Mouse (Mus musculus) embryonic facial prominence, embryonic 11.5 days (tissue): ENCODE data around the gene 4933415F23Rik. TPM values are rescaled to one million over a fixed set of nuclear protein-coding genes. Genes with fewer than 3 reads are reported as not detected.

ENCODE experiments used
- ATAC-seq: fragments of 200-750 bp; cut with Nextera tagmentation; replicated peaks from 2 replicates; pipeline ENCODE4 v1.8.0; 2017; ENCODE audit warnings: low read depth; ENCODE audit not compliant: insufficient number of reproducible peaks, low FRiP score, low TSS enrichment
- DNase-seq: peaks from one replicate; pipeline ENCODE4 v3.0.0-alpha.2; 2015; ENCODE audit warnings: low spot score
- H3K27ac ChIP-seq: fragments of 300-500 bp; sonication (generic); replicated peaks from 2 replicates; pipeline ENCODE4 v1.5.1; 2014; ENCODE audit warnings: mild to moderate bottlenecking, low read depth, low read length, control low read depth
- H3K27me3 ChIP-seq: fragments of 300-500 bp; sonication (generic); 2 replicates; pipeline ENCODE4 v1.6.1; 2014; ENCODE audit warnings: mild to moderate bottlenecking, low read length, moderate library complexity, mixed read lengths; ENCODE audit not compliant: control insufficient read depth, insufficient read depth
- H3K36me3 ChIP-seq: fragments of 300-500 bp; sonication (generic); replicated peaks from 2 replicates; pipeline ENCODE4 v1.6.1; 2014; ENCODE audit warnings: low read depth, mild to moderate bottlenecking, low read length, moderate library complexity, mixed read lengths; ENCODE audit not compliant: control insufficient read depth, insufficient read depth
- H3K4me1 ChIP-seq: fragments of 300-500 bp; sonication (generic); 2 replicates; pipeline ENCODE4 v1.6.1; 2014; ENCODE audit warnings: low read length, mixed read lengths; ENCODE audit not compliant: control insufficient read depth, insufficient read depth
- H3K4me2 ChIP-seq: fragments of 300-500 bp; sonication (generic); 2 replicates; pipeline ENCODE4 v1.6.1; 2014; ENCODE audit warnings: low read depth, mild to moderate bottlenecking, control low read depth, low read length, moderate library complexity
- H3K4me3 ChIP-seq: fragments of 300-500 bp; sonication (generic); 2 replicates; pipeline ENCODE4 v1.5.1; 2014; ENCODE audit warnings: low read depth, low read length, control low read depth
- H3K9ac ChIP-seq: fragments of 300-500 bp; sonication (generic); replicated peaks from 2 replicates; pipeline ENCODE4 v1.6.1; 2014; ENCODE audit warnings: mild to moderate bottlenecking, control low read depth, low read length
- H3K9me3 ChIP-seq: fragments of 300-500 bp; sonication (generic); replicated peaks from 2 replicates; pipeline ENCODE4 v1.6.1; 2016; ENCODE audit warnings: mild to moderate bottlenecking, low read length, inconsistent platforms, mixed read lengths; ENCODE audit not compliant: control insufficient read depth
- WGBS: fragments of 180-500 bp; shearing (Covaris S2); extraction: QIAGEN DNeasy Blood & Tissue Kit; methylation state at CpG from one replicate; pipeline ENCODE4 v1.1.7; 2014; 5-methylcytosine and 5-hydroxymethylcytosine counted together
- polyA plus RNA-seq: library from polyadenylated mRNA; unstranded; fragments of >200 nt; fragmentation: Nextera tagmentation; extraction: Ambion mirVana; gene quantifications from 2 replicates; pipeline ENCODE4 v1.2.1, GENCODE M21; 2014

Gene 4933415F23Rik
- polyA plus RNA-seq, 1 experiment from 2014 or later: not detected

DNA sequence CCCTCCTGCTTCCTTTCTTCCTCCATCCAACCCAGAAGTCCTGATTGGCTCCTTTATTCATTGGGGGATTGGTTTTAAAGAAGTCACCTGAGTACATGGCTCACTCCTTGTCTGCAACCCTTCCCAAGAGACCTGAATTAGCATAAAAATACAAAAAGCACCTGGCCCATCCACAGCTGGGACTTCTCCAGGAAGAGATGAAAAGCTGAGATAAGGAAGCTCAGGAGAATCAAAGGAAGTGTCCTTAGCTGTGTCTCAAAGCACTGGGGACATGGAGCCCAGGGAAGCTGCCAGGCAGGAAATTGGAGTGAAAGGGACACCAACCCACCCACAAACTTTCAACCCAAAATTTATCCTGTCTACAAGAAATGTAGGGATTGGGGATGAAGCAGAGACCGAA is 7.1 kb upstream of the 4933415F23Rik start:
- DNase-seq (no peak), ATAC-seq (no peak)
- Histone ChIP-seq H3K4me3 (no peak overlapping the region), H3K4me1 (no peaks in the 10 kb centered on the region), H3K27ac (no peak overlapping the region), H3K9ac (no peak overlapping the region), H3K4me2 (no peak overlapping the region), H3K36me3 (no peaks in the 10 kb centered on the region), H3K9me3 (no peaks in the 10 kb centered on the region), H3K27me3 (no peaks in the 10 kb centered on the region)
- WGBS: 93% methylated on average over 1 of the region's 1 CpGs

DNA sequence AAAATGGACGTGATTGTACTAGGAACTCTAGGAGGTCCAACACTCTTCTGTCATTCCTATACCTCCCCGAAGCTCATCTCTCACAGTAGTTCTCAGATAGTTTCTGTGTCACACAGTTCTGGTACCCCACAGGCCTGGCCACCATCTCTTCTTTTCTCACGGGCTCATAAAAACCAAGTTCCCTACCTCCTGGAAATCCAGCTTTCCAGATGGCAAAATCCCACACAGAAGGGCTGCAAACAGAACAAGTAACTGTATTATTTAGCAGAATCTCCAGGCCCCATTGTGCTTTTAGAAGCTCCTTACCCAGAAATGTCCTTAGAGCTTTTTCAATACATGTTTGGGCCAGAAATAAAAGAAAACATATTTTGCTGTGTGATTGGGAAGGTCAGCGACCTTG is 828 bp upstream of the 4933415F23Rik start:
- DNase-seq (no peak), ATAC-seq (no peak)
- Histone ChIP-seq H3K4me2 (no peak overlapping the region), H3K27me3 (no peaks in the 10 kb centered on the region), H3K4me1 (no peaks in the 10 kb centered on the region), H3K9me3 (no peaks in the 10 kb centered on the region), H3K36me3 (no peaks in the 10 kb centered on the region), H3K27ac (no peak overlapping the region), H3K9ac (no peak overlapping the region), H3K4me3 (no peak overlapping the region)
- 77% methylated on average over 4 of the region's 4 CpGs for whole genome bisulfite sequencing

DNA sequence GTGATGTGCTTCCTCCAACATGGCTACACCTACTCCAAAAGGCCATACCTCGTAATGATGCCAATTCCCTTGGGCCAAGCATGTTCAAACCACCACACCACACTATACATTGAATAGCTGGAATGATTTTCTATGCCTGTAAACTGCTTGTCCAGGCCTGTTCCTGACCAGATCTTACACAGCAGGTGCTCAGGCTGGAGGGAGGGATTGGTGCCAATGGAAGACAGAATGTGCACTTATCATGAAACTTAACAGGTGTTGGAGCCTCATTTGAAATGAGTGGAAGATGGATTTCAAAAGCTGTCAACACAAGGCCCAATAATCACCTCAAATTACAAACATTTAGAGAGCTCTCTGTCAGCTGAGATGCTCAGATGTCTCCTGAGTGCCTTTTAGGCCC is 2.3 kb downstream of the 4933415F23Rik start:
- ATAC-seq: no peak
- H3K9ac ChIP-seq: no peak overlapping the region
- H3K4me1 ChIP-seq: no peaks in the 10 kb centered on the region
- H3K4me3 ChIP-seq: no peak overlapping the region
- H3K27me3 ChIP-seq: no peaks in the 10 kb centered on the region
- no peaks in the 10 kb centered on the region for H3K36me3 ChIP-seq
- no peak for DNase-seq
- H3K4me2 ChIP-seq: no peak overlapping the region
- H3K9me3 ChIP-seq: no peaks in the 10 kb centered on the region
- 87% methylated on average over 1 of the region's 1 CpGs for WGBS
- H3K27ac ChIP-seq: no peak overlapping the region

DNA sequence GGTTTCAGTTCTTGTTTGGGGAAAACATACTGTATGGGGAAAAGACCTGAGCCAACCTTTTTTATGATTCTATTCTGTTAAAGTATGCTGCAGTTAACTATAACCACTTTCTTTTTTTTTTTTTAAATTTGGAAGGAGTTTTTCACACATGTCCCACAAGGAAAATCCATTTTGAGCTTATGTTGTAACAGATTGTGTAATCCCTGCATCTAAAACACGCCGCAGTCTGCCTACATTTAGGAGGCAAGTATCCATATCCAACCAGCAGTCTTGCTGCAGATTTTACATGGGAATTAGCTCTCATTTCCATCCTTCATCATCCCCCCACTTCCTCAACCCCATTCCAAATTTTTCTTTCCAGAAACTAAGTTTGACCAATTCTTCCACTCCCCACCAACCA is 3.6 kb downstream of the 4933415F23Rik start:
- H3K9ac ChIP-seq: no peak overlapping the region
- H3K4me2 ChIP-seq: no peak overlapping the region
- no peaks in the 10 kb centered on the region for H3K4me1 ChIP-seq
- no peak overlapping the region for H3K27ac ChIP-seq
- ATAC-seq (no peak), DNase-seq (no peak)
- 97% methylated on average over 2 of the region's 2 CpGs for WGBS
- H3K36me3 ChIP-seq: no peaks in the 10 kb centered on the region
- no peaks in the 10 kb centered on the region for H3K27me3 ChIP-seq
- H3K4me3 ChIP-seq: no peak overlapping the region
- no peaks in the 10 kb centered on the region for H3K9me3 ChIP-seq

DNA sequence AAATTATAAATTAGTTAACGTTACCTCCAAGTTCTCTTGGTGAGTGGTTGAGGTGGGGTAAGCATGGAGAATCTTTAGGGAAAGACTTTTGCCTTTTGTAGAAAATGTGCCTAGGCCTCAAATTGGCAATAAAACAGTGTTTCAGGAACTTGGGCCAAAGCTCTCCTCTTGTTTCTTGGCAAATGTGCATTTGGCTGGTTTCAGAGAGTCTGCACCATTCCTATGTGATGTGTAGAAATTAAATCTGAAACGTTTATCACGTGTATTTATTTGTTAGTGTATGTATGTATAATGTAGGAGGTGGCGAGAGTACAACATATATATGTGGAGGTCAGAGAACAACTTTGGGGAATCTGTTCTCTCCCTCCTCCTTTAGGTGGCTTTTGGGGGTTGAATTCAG is 4.1 kb downstream of the 4933415F23Rik start:
- no peak overlapping the region for H3K4me3 ChIP-seq
- no peak overlapping the region for H3K4me2 ChIP-seq
- WGBS: 86% methylated on average over 4 of the region's 4 CpGs
- H3K27ac ChIP-seq: no peak overlapping the region
- DNase-seq (no peak), ATAC-seq (no peak)
- no peaks in the 10 kb centered on the region for H3K9me3 ChIP-seq
- no peaks in the 10 kb centered on the region for H3K4me1 ChIP-seq
- no peaks in the 10 kb centered on the region for H3K27me3 ChIP-seq
- H3K36me3 ChIP-seq: no peaks in the 10 kb centered on the region
- H3K9ac ChIP-seq: no peak overlapping the region

DNA sequence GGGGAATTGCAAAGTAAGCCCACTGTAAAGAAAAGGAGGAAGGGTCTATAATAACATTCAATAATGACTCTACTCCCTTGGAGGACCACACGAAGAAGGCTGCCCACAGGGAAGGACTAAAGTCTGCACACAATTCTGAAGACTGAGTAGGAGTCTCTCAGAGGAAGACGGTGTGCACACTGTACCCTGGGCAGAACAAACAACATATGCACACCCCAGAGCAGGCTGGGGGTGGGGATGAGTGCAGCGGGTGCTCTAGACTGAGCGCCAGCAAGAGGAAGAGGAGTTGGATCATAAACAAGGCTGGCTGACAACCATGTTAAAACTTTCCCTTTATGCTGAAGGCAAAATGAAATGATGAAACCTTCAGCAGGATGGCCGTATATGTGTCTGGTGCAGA is 34.3 kb downstream of the 4933415F23Rik start:
- 79% methylated on average over 5 of the region's 5 CpGs for WGBS
- no peaks in the 10 kb centered on the region for H3K9me3 ChIP-seq
- DNase-seq: no peak
- no peaks in the 10 kb centered on the region for H3K36me3 ChIP-seq
- no peaks in the 10 kb centered on the region for H3K27me3 ChIP-seq
- no peak overlapping the region for H3K9ac ChIP-seq
- ATAC-seq: no peak
- no peak overlapping the region for H3K4me2 ChIP-seq
- no peak overlapping the region for H3K4me3 ChIP-seq
- no peaks in the 10 kb centered on the region for H3K4me1 ChIP-seq
- H3K27ac ChIP-seq: no peak overlapping the region

DNA sequence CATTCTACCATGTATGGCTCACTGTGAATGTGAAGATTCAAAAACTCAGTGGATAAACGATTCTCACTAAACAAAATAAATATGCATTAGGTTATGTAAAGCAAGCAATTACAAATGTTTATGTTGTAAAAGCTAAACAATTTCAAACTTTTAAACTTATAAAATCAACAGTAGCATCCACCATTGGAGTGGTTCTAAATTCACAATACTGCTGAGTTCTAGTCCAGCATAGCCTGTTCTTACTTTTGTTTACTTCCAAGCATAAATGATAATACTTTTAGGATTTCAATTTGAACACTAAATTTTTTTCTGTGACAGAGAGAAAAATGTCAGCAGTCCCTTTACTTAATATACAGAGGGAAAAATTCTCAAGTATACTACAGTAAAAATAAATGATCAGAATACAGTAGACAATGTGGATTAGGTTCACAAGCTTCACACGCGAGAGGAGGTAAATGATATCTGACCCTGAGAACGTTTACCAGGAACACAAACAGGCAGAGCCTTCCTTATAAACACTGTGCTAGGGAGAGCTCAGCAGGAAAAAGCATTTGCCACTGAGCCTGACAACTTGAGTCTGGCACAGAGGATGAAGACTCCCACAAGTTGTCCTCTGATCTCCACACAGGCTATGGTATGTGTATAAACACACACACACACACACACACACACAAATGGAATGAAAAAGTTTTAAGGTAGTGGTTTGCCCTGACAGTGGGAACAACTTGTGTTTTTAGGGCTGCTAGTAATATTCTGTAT is 37.2 kb downstream of the 4933415F23Rik start:
- Histone ChIP-seq H3K27me3 (no peaks in the 10 kb centered on the region), H3K9me3 (no peaks in the 10 kb centered on the region), H3K9ac (no peak overlapping the region), H3K36me3 (no peaks in the 10 kb centered on the region), H3K27ac (no peak overlapping the region), H3K4me3 (no peak overlapping the region), H3K4me1 (no peaks in the 10 kb centered on the region), H3K4me2 (no peak overlapping the region)
- no peak for DNase-seq
- ATAC-seq: no peak
- WGBS: 60% methylated on average over 4 of the region's 4 CpGs

DNA sequence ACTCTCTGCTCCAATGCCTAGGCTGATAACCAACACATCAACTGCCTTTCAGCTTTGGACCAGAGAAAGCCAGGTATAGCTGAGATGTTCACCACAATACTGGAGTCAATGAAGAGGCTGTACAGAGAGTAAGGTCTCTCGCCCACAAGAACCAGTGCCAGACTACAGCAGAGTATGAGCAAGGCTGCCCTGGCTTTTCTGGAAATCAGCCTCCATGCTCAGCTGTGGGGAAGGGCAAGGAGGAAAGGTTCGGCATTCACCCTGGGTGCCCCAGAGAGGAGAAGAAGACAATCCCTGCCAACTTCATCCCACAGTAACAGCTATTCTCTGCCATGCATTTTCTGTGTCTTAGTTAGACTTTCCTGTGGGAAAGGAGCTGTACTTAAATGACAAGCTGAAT is 38.1 kb downstream of the 4933415F23Rik start:
- no peaks in the 10 kb centered on the region for H3K36me3 ChIP-seq
- H3K4me3 ChIP-seq: no peak overlapping the region
- H3K4me2 ChIP-seq: no peak overlapping the region
- H3K9ac ChIP-seq: no peak overlapping the region
- 80% methylated on average over 2 of the region's 2 CpGs for WGBS
- H3K9me3 ChIP-seq: no peaks in the 10 kb centered on the region
- H3K27ac ChIP-seq: no peak overlapping the region
- no peak for ATAC-seq
- no peaks in the 10 kb centered on the region for H3K27me3 ChIP-seq
- no peak for DNase-seq
- no peaks in the 10 kb centered on the region for H3K4me1 ChIP-seq
